Mouse (Mus musculus) bone marrow macrophage, adult 2 months (primary cell): ENCODE data around the gene Orc3. TPM values are rescaled to one million over a fixed set of nuclear protein-coding genes. Genes with fewer than 3 reads are reported as not detected.

Experiments
- H3K27ac ChIP-seq: 2 replicates; pipeline ENCODE4 v1.5.1; 2012; ENCODE audit warnings: low read depth, low read length; ENCODE audit not compliant: insufficient read depth
- H3K4me1 ChIP-seq: 2 replicates; pipeline ENCODE4 v1.6.1; 2012; ENCODE audit warnings: low read length; ENCODE audit not compliant: control insufficient read depth, insufficient read depth
- H3K4me3 ChIP-seq: 2 replicates; pipeline ENCODE4 v1.5.1; 2012; ENCODE audit warnings: mild to moderate bottlenecking, low read length, moderate library complexity; ENCODE audit not compliant: insufficient read depth
- CTCF ChIP-seq: IDR thresholded peaks from 2 replicates; pipeline ENCODE4 v1.5.1; 2012; ENCODE audit warnings: low read depth, mild to moderate bottlenecking, low read length, moderate library complexity
- POLR2A ChIP-seq: IDR thresholded peaks from 2 replicates; pipeline ENCODE4 v1.6.1; 2012; ENCODE audit warnings: mild to moderate bottlenecking, low read depth, low read length, borderline replicate concordance
- polyA plus RNA-seq: library from polyadenylated mRNA; stranded (reverse); fragments of >200 nt; gene quantifications from 2 replicates; pipeline ENCODE4 v1.2.4, GENCODE M21; 2012; ENCODE audit not compliant: missing spikeins, insufficient read depth, insufficient read length

Gene Orc3
- 41.7 and 43.2 TPM in 2 replicates for polyA plus RNA-seq

GRCm38 (mm10) chr4:34614630-34615094 lies at the start of gene Orc3, which contains the start of gene Rars2:
TSS of gene Orc3 (minus strand) at chr4:34614944.
TSS of gene Rars2 (plus strand) at chr4:34614957.
- no peak for TF ChIP-seq CTCF
- H3K4me1 ChIP-seq, result peaks cover 22% of the 10 kb centered on the region

GRCm38 (mm10) chr4:34661927-34662326 lies 47.2 kb upstream of the Orc3 start:
- no peaks in the 10 kb centered on the region for H3K4me1 ChIP-seq
- TF ChIP-seq POLR2A (no peak), CTCF (no peak)
- H3K27ac ChIP-seq, result no peak overlapping the region
- H3K4me3 ChIP-seq, result no peak overlapping the region

More at GRCm38 (mm10) chr4:34614630-34615094, at the start of gene Orc3, which contains the start of gene Rars2:
- peak within 1 kb of the TSS; percentile 68 for H3K27ac ChIP-seq
- peak within 1 kb of the TSS; percentile 94 for H3K4me3 ChIP-seq

GRCm38 (mm10) chr4:34661514-34661913 lies 46.8 kb upstream of the Orc3 start:
- H3K4me1 ChIP-seq, result no peaks in the 10 kb centered on the region
- H3K4me3 ChIP-seq, result no peak overlapping the region
- H3K27ac ChIP-seq, result no peak overlapping the region
- TF ChIP-seq POLR2A (no peak), CTCF (no peak)

- no peak overlapping the region for H3K4me3 ChIP-seq
- no peak overlapping the region for H3K27ac ChIP-seq
- TF ChIP-seq POLR2A (no peak), CTCF (no peak)
- no peaks in the 10 kb centered on the region for H3K4me1 ChIP-seq
Observed at GRCm38 (mm10) chr4:34659012-34659411, 44.3 kb upstream of the Orc3 start.

- Histone ChIP-seq H3K4me3 (no peak overlapping the region), H3K27ac (no peak overlapping the region), H3K4me1 (no peaks in the 10 kb centered on the region)
- TF ChIP-seq POLR2A, result no peak
- TF ChIP-seq CTCF, result no peak
Observed at GRCm38 (mm10) chr4:34656101-34656500, 41.4 kb upstream of the Orc3 start.

- H3K27ac ChIP-seq, result no peak overlapping the region
- TF ChIP-seq CTCF (no peak), POLR2A (no peak)
- no peaks in the 10 kb centered on the region for H3K4me1 ChIP-seq
- no peak overlapping the region for H3K4me3 ChIP-seq
Observed at GRCm38 (mm10) chr4:34653179-34653578, 38.4 kb upstream of the Orc3 start.

- Histone ChIP-seq H3K4me3 (no peak overlapping the region), H3K4me1 (peaks cover 5% of the 10 kb centered on the region), H3K27ac (no peak overlapping the region)
- no peak for TF ChIP-seq CTCF
- TF ChIP-seq POLR2A, result no peak
Observed at GRCm38 (mm10) chr4:34644779-34645178, 30.0 kb upstream of the Orc3 start.

- peaks cover 5% of the 10 kb centered on the region for H3K4me1 ChIP-seq
- no peak for TF ChIP-seq CTCF
- no peak for TF ChIP-seq POLR2A
- H3K4me3 ChIP-seq, result no peak overlapping the region
- H3K27ac ChIP-seq, result no peak overlapping the region
Observed at GRCm38 (mm10) chr4:34640731-34641130, 26.0 kb upstream of the Orc3 start.

- Histone ChIP-seq H3K4me1 (peaks cover 5% of the 10 kb centered on the region), H3K27ac (no peak overlapping the region), H3K4me3 (no peak overlapping the region)
- no peak for TF ChIP-seq POLR2A
- no peak for TF ChIP-seq CTCF
Observed at GRCm38 (mm10) chr4:34639745-34640364, 25.1 kb upstream of the Orc3 start.

GRCm38 (mm10) chr4:34637851-34638250 lies 23.1 kb upstream of the Orc3 start:
- Histone ChIP-seq H3K27ac (no peak overlapping the region), H3K4me1 (peaks cover 3% of the 10 kb centered on the region), H3K4me3 (no peak overlapping the region)
- TF ChIP-seq CTCF (no peak), POLR2A (no peak)

- H3K4me3 ChIP-seq, result no peak overlapping the region
- no peaks in the 10 kb centered on the region for H3K4me1 ChIP-seq
- no peak overlapping the region for H3K27ac ChIP-seq
- TF ChIP-seq CTCF (no peak), POLR2A (no peak)
Observed at GRCm38 (mm10) chr4:34637386-34637785, 22.6 kb upstream of the Orc3 start.
